Mouse (Mus musculus): ENCODE results near the gene Gtf2f2.

GRCm38 (mm10) chr14:75998082-75998481 is 12.6 kb downstream of the Gtf2f2 start:
- TF ChIP-seq CTCF (IDR thresholded peaks at IDR 0.05; ENCODE audit: low read depth) = no peak
- TF ChIP-seq EP300 (IDR thresholded peaks at IDR 0.05; ENCODE audit: low read depth) = no peak

All from liver, postnatal 0 days (tissue).